Mouse (Mus musculus) fibroblast of lung, adult 2 months (primary cell): ENCODE data around the gene Gm20388.
A peak's percentile ranks its signal among the peaks of the same experiment; 100 is the strongest.
"Not testable (repeated sequence)": the region's sequence is repeated elsewhere in the genome, so short reads cannot be mapped to it uniquely, and the experiment has no call there.

Experiments used
- DNase-seq: peaks from one replicate; pipeline ENCODE4 v3.0.0-alpha.2; 2011; ENCODE audit warnings: low read depth

Gene Gm20388

GRCm38 (mm10) chr8:123791101-123791844 is 3880.6 kb downstream of the Gm20388 start:
- no peak for DNase-seq

DNA sequence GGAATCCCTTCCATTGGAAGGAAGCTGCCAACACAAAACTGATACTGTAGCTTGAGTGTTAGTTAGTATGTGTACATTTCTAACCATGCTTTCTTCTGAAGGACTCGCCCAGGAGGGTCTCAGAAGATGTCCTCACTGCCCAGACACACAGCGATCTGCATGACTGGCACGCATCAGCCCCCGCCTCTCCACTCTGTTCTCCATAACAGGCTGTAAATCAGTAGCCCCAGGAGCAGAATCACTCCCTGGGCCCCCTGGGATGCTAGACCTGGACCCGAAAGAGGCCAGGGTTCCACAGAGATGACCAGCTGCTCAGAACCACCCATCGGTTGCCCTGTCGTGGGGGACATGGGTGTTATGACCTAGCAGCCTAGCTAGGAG is 3881.2 kb downstream of the Gm20388 start:
- DNase-seq: no peak

- DNase-seq: no peak
These were observed 3883.3 kb downstream of the Gm20388 start for GRCm38 (mm10) chr8:123793900-123794299.

GRCm38 (mm10) chr8:123794766-123795165 is 3884.1 kb downstream of the Gm20388 start:
- no peak for DNase-seq

DNA sequence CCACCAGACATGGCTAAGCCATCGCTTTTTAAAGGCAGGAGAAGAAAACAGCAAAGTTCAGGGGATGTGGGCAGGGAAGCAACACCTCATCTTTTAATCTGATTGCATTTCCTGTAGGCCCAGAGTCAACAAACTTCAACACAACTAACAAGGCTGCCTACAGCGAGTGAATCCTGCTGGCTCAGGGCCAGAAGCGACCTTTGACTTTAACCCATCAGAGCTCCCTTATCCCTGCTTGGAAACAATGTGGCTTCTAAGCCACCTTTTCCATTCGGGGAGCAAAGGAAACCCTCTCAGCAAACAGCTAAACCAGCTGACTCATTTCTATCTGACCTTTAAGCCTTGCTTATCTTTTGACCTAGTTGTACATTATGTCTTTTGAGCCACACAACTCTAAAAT is 3886.1 kb downstream of the Gm20388 start:
- DNase-seq: no peak

DNA sequence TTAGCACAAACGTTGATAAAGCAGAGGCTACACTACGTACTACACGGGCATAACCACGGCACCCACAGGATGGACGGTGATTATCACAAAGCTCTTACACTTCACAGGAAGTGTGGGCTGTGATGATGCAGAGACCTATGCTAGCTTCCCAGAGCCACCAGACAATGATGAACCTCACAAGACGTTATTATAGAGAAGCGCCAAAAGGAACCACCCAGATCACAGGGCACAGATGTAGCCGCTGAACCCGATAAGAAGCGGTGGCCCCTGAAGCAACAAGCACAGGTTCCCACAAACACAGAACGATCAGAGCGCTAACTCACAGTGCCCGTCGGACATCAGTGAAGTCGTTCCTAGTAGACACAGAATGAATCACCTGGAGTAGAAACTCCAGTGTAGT is 3887.3 kb downstream of the Gm20388 start:
- DNase-seq: no peak

GRCm38 (mm10) chr8:123799434-123799833 is 3888.8 kb downstream of the Gm20388 start:
- no peak for DNase-seq

- no peak for DNase-seq
These were observed 3889.2 kb downstream of the Gm20388 start for GRCm38 (mm10) chr8:123799885-123800284.

GRCm38 (mm10) chr8:123800867-123801266 is 3890.2 kb downstream of the Gm20388 start:
- DNase-seq: no peak

GRCm38 (mm10) chr8:123801538-123801937 is 3890.9 kb downstream of the Gm20388 start:
- DNase-seq: no peak

GRCm38 (mm10) chr8:123803639-123804038 is 3893.0 kb downstream of the Gm20388 start:
- no peak for DNase-seq

- DNase-seq: no peak
These were observed 3893.9 kb downstream of the Gm20388 start for GRCm38 (mm10) chr8:123804586-123804985.

DNA sequence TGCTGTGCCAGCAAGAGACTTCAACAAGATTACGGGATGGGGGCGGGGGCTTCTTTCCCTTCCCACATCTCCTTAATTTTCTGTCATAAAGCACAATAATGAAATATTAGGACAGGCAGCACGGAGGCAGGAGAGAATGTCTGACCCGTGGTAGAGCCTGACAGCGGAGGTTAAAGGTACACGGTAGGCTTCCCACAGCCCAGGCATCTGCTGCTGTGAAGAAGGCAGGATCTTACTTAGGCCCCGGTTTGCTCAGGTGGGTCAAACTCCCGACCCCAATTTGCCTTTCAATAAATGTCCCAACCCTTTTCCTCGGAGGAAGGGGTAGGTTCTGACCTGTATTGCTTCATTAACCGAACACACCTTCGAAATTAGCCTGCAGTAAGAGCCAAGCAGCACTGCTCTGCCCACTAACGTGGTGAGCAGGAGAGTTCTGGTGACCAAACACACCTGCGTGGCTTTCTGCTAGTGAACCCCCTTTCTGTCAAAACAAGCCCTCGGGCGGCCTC is 3894.6 kb downstream of the Gm20388 start:
- no peak for DNase-seq

- peak; percentile 44 for DNase-seq
These were observed 3895.2 kb downstream of the Gm20388 start, which contains the start of gene Rab4a for GRCm38 (mm10) chr8:123805718-123806373. TSS of gene Rab4a (plus strand) at chr8:123805985.

DNA sequence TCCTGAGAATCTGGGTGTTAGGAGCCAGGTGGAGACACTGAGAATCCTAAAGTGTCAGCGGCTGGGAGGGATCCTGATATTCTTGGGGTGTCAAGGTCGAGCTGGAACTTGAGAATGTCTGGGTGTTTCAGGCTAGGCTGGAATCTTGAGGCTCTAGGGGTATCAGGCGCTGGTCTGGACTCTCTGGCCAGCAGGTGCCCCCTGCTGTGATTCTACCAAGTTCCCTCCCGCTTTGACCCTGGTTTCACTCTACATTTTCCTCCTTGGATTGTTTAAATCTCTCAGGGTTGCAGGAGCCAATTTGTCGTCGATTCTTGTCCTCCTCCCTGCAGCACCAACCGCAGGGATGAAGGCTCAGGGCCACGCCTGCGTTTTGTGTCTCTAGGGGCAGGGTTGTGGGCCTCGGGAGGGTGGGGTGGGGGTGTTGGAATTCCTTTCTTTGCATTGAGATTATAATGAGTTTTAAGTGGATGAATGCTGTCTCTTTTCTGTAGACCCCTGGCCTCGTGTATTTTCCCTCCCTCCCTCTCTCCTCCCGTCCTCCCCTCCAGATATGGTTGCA is 3895.8 kb downstream of the Gm20388 start:
- no peak for DNase-seq

DNA sequence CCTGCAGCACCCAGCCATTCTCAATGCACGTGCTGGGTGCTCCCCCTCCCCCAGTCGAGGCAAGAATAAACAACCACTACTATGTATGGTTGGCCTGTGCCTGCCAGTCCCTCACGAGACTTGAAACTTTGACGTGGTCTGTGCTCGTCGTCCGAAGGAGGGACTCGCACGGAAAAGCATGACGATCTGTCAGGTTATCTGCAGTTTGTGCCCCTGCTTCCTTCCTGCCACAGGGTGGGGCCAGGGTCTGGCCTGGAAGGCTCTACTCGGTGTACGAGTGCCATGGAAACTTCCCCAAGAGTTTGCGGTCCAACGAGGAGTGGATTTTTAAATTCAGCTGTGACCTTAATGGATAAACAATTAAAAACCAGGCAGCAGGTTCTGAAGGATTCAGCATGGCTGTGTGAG is 3896.4 kb downstream of the Gm20388 start:
- no peak for DNase-seq

- DNase-seq: no peak
These were observed 3897.4 kb downstream of the Gm20388 start for GRCm38 (mm10) chr8:123807852-123808573.

DNA sequence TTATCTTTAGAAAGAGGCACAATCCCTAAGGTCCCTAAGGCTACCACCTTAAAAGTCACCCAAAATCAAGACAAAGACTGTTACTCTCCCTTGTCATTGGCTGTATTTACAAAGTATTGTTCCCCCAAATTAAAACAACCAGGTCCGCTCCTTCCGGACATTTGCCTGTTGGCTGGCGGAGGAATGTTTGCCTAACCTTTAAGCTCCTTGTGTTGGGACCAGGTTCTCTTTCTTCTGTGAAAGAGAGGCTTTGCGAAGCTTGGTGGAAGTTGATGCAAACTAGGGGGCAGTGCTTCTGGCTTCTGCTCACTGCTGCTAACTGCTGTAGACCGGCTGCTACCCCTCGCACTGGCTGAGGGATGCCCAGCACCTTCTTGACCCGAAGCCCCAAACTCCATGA is 3898.0 kb downstream of the Gm20388 start:
- no peak for DNase-seq

- not testable (repeated sequence) for DNase-seq
These were observed 3898.7 kb downstream of the Gm20388 start for GRCm38 (mm10) chr8:123809342-123809741.

DNA sequence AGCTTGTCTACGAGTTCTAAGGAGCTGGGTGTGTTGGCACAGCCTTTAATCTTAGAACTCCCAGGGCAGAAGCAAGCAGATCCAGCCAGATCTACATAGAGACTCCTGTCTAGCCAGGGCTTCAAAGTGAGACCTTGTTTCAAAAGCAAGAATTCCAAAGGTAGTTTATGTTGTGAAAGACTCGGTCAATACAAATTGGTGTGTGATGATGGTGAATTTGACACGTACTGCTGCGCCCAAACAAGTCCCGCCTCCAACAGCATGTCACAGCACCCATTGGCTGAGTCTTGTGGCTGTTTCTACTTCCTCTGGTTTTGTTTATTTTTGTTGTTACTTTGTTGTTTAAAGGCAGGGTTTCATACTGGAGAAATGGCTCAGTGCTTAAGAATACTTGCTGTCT is 3901.6 kb downstream of the Gm20388 start:
- DNase-seq: no peak

DNA sequence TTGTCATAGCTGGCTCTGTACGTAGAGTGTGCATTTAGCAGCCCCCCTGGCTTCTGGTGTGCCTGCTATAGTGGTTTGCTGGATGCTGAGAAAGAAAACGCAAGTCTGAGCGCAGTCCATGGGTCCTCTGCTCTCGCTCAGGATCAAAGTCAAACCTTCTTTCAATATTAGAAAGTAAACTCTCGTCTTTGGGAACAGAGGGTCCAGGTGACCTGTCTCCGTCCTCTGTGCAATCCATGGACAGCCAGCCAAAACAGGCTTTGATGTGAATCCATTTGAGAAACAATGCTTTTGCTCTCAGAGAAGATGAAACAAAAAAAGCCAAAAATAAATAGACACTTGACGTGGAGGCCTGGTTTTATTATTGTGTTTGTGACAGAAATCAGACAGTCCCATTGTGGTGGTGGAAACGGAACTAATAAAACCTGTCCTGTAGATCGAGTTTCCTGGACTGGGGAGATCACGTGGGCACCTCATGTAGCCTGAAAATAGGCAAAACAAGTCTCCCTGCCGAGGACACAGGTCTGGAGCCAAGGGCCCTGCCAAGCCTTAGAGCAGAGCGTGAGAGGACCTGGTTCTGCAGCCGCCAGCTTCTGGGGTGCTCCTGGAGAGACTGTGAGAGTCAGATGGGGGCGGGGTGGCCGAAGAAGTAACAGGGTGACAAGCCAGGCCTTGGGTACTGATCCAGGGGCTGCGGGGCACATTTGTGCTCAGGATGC is 3902.7 kb downstream of the Gm20388 start:
- DNase-seq: no peak

- no peak for DNase-seq
These were observed 3903.2 kb downstream of the Gm20388 start for GRCm38 (mm10) chr8:123813892-123814266.
